Mouse (Mus musculus) cerebellum, adult 2 months (tissue): ENCODE data around the gene Gpr173.
"Not testable (repeated sequence)": the region's sequence is repeated elsewhere in the genome, so short reads cannot be mapped to it uniquely, and the experiment has no call there.

ENCODE experiments used
- CTCF ChIP-seq: fragments of 200-500 bp; IDR thresholded peaks from 2 replicates; pipeline ENCODE4 v1.5.1; 2011; ENCODE audit warnings: low read depth, mild to moderate bottlenecking, control low read depth, low read length, moderate library complexity, borderline replicate concordance; ENCODE audit not compliant: insufficient read depth
- POLR2A ChIP-seq: fragments of 200-500 bp; IDR thresholded peaks from 2 replicates; pipeline ENCODE4 v1.6.1; 2011; ENCODE audit warnings: low read length, control low read depth, borderline replicate concordance; ENCODE audit not compliant: insufficient read depth

- TF ChIP-seq POLR2A, CTCF: not testable (repeated sequence)
Observed at GRCm38 (mm10) chrX:152336123-152336522, 32.4 kb downstream of the Gpr173 start.
